Mouse (Mus musculus) midbrain, embryonic 12.5 days (tissue): ENCODE measurements around the gene Tex2. TPM values are rescaled to one million over a fixed set of nuclear protein-coding genes. Genes with fewer than 3 reads are reported as not detected.

Source experiments
- ATAC-seq: fragments of 200-750 bp; cut with Nextera tagmentation; 2 replicates; pipeline ENCODE4 v1.8.0; 2017; ENCODE audit warnings: low read depth, moderate TSS enrichment, moderate library complexity; ENCODE audit not compliant: low FRiP score
- H3K27ac ChIP-seq: fragments of 300-500 bp; sonication (generic); replicated peaks from 2 replicates; pipeline ENCODE4 v1.5.1; 2016; ENCODE audit warnings: mild to moderate bottlenecking
- H3K27me3 ChIP-seq: fragments of 300-500 bp; sonication (generic); 2 replicates; pipeline ENCODE4 v1.6.1; 2016; ENCODE audit warnings: mild to moderate bottlenecking
- H3K36me3 ChIP-seq: fragments of 300-500 bp; sonication (generic); 2 replicates; pipeline ENCODE4 v1.6.1; 2016
- H3K4me1 ChIP-seq: fragments of 300-500 bp; sonication (generic); 2 replicates; pipeline ENCODE4 v1.6.1; 2016
- H3K4me2 ChIP-seq: fragments of 300-500 bp; sonication (generic); replicated peaks from 2 replicates; pipeline ENCODE4 v1.6.1; 2016; ENCODE audit warnings: mild to moderate bottlenecking, moderate library complexity
- H3K4me3 ChIP-seq: fragments of 300-500 bp; sonication (generic); 2 replicates; pipeline ENCODE4 v1.5.1; 2016; ENCODE audit warnings: mild to moderate bottlenecking
- H3K9ac ChIP-seq: fragments of 300-500 bp; sonication (generic); replicated peaks from 2 replicates; pipeline ENCODE4 v1.6.1; 2016; ENCODE audit warnings: mild to moderate bottlenecking, moderate library complexity
- H3K9me3 ChIP-seq: fragments of 300-500 bp; sonication (generic); 2 replicates; pipeline ENCODE4 v1.6.1; 2016; ENCODE audit warnings: mild to moderate bottlenecking
- WGBS: fragments of 180-500 bp; shearing (Covaris S2); methylation state at CpG from one replicate; pipeline ENCODE4 v1.1.7; 2016; 5-methylcytosine and 5-hydroxymethylcytosine counted together
- polyA plus RNA-seq: library from polyadenylated mRNA; unstranded; fragments of >200 nt; fragmentation: Nextera tagmentation; extraction: Ambion mirVana; gene quantifications from 2 replicates; pipeline ENCODE4 v1.2.1, GENCODE M21; 2016

Tex2 gene
- polyA plus RNA-seq, 1 experiment from 2014 or later, result 12.1 TPM

DNA sequence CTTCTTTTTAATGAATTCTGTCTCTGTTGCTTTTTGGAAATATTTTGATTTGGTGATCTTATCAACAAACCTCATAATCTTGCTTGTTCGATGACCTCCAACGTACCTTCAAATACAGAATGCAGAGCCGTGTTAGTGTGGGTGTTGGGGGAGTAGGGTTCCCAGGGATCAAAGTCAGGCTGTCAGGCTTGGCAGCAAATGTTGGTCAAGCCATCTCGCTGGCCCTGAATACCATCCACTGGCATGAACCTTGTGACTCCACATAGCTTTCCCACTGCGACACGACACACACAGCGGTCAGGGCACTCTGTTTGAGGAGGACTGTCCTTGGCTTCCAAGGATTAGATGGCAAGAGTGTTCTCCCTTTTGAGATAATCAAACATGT, 101.2 kb downstream of the Tex2 start:
- H3K36me3 ChIP-seq, result peaks cover 11% of the 10 kb centered on the region
- 0 out of 2 replicates have a peak, but pooled peaks cover 6% of the 10 kb centered on the region for H3K4me1 ChIP-seq
- no peaks in the 10 kb centered on the region for H3K27me3 ChIP-seq
- ATAC-seq, result no peak
- no peak overlapping the region for H3K9ac ChIP-seq
- H3K4me3 ChIP-seq, result no peak overlapping the region
- H3K9me3 ChIP-seq, result no peaks in the 10 kb centered on the region
- no peak overlapping the region for H3K27ac ChIP-seq
- H3K4me2 ChIP-seq, result no peak overlapping the region
- 93% methylated on average over 7 of the region's 7 CpGs for WGBS

DNA sequence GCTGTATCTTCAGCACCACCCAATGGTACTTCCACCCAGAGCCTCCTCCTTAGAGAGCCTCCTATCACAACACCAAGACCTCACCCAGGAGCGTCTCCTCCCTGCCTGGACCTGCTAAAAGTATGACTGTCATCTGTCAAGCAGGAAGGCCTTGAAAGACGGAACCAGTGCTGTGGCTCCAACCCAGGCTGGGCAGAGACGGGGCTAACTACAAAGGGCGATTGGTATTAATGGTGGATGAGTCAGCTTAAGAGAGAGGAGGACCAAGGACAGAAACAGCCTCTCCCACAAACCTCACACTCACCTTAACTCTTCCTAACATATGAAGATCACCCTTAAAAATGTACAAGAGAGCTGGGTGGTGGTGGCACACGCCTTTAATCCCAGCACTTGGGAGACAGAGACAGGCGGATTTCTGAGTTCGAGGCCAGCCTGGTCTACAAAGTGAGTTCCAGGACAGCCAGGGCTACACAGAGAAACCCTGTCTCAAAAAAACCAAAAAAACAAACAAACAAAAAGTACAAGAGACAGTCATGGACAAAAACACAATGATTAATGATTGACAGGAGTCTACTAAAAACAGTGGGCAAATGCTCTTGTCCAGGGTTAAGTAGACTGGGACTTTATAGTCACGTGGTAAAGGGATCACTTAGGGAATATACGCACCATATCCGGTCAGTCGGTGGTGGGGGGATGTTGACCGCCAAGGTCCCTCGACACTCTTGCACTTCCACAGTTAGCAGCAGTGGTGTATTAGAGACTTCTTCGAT, 101.8 kb downstream of the Tex2 start:
- Histone ChIP-seq H3K9ac (no peak overlapping the region), H3K27me3 (no peaks in the 10 kb centered on the region), H3K4me1 (0 out of 2 replicates have a peak, but pooled peaks cover 6% of the 10 kb centered on the region), H3K4me3 (no peak overlapping the region), H3K36me3 (peaks cover 11% of the 10 kb centered on the region), H3K27ac (no peak overlapping the region), H3K9me3 (no peaks in the 10 kb centered on the region), H3K4me2 (no peak overlapping the region)
- no peak for ATAC-seq
- WGBS, result 92% methylated on average over 14 of the region's 14 CpGs

DNA sequence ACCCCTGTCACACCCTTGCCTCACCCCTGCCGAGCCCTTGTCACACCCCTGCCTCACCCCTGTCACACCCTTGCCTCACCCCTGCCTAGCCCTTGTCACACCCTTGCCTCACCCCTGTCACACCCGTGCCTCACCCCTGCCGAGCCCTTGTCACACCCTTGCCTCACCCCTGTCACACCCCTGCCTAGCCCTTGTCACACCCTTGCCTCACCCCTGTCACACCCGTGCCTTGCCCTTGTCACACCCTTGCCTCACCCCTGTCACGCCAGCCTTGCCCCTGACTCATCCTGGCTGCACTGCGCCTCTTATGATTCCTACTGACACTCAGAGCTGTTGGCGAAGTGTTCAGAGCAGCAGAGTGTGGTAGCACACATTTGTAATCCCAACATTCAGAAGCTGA, 105.6 kb downstream of the Tex2 start:
- H3K9me3 ChIP-seq, result no peaks in the 10 kb centered on the region
- H3K36me3 ChIP-seq, result peaks cover 11% of the 10 kb centered on the region
- H3K4me1 ChIP-seq, result no peaks in the 10 kb centered on the region
- H3K4me3 ChIP-seq, result no peak overlapping the region
- no peak for ATAC-seq
- H3K9ac ChIP-seq, result no peak overlapping the region
- 91% methylated on average over 7 of the region's 7 CpGs for WGBS
- H3K27ac ChIP-seq, result no peak overlapping the region
- no peak overlapping the region for H3K4me2 ChIP-seq
- H3K27me3 ChIP-seq, result no peaks in the 10 kb centered on the region

DNA sequence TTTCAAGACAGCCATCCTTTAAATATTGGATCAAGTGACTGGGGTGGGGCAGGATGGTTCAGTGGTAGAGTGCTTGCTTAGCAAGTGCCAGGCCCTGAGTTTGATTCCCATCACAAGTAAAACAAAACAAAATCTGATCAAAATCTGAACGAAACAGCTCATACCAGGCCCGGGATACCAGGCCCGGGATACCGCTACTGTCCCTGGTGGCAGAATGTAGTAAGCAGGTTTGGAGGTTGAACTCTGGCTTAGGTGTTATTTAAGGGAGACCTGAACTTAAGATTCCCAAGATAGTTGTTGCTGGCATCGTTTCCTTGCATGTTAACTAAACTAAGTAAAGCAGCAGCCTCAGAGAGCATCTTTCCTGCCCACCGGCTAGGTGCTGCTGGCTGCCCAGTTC, 107.0 kb downstream of the Tex2 start:
- no peak overlapping the region for H3K9ac ChIP-seq
- H3K36me3 ChIP-seq, result peaks cover 11% of the 10 kb centered on the region
- no peak overlapping the region for H3K4me2 ChIP-seq
- H3K9me3 ChIP-seq, result no peaks in the 10 kb centered on the region
- WGBS, result 85% methylated on average over 6 of the region's 6 CpGs
- peaks cover 7% of the 10 kb centered on the region for H3K4me1 ChIP-seq
- H3K27me3 ChIP-seq, result no peaks in the 10 kb centered on the region
- no peak overlapping the region for H3K27ac ChIP-seq
- ATAC-seq, result no peak
- H3K4me3 ChIP-seq, result no peak overlapping the region

GRCm38 (mm10) chr11:106504129-106504528, 109.1 kb downstream of the Tex2 start:
- no peaks in the 10 kb centered on the region for H3K9me3 ChIP-seq
- peaks cover 10% of the 10 kb centered on the region for H3K4me1 ChIP-seq
- H3K4me3 ChIP-seq, result no peak overlapping the region
- H3K27me3 ChIP-seq, result no peaks in the 10 kb centered on the region
- no peak for ATAC-seq
- H3K4me2 ChIP-seq, result no peak overlapping the region
- peaks cover 9% of the 10 kb centered on the region for H3K36me3 ChIP-seq
- no peak overlapping the region for H3K27ac ChIP-seq
- H3K9ac ChIP-seq, result no peak overlapping the region

GRCm38 (mm10) chr11:106503425-106503717, 109.9 kb downstream of the Tex2 start:
- Histone ChIP-seq H3K9ac (no peak overlapping the region), H3K4me2 (no peak overlapping the region), H3K4me1 (peaks cover 13% of the 10 kb centered on the region), H3K27ac (no peak overlapping the region), H3K9me3 (no peaks in the 10 kb centered on the region), H3K36me3 (0 out of 2 replicates have a peak, but pooled peaks cover 2% of the 10 kb centered on the region), H3K4me3 (no peak overlapping the region), H3K27me3 (no peaks in the 10 kb centered on the region)
- 80% methylated on average over 4 of the region's 4 CpGs for WGBS
- ATAC-seq, result no peak

GRCm38 (mm10) chr11:106502631-106503424, 110.4 kb downstream of the Tex2 start:
- H3K36me3 ChIP-seq, result no peaks in the 10 kb centered on the region
- peak overlapping the region; percentile 15 for H3K27ac ChIP-seq
- no peak overlapping the region for H3K9ac ChIP-seq
- no peak overlapping the region for H3K4me2 ChIP-seq
- WGBS, result 68% methylated on average over 13 of the region's 13 CpGs
- no peak overlapping the region for H3K4me3 ChIP-seq
- ATAC-seq, result no peak
- no peaks in the 10 kb centered on the region for H3K9me3 ChIP-seq
- H3K27me3 ChIP-seq, result no peaks in the 10 kb centered on the region
- peaks cover 13% of the 10 kb centered on the region for H3K4me1 ChIP-seq

DNA sequence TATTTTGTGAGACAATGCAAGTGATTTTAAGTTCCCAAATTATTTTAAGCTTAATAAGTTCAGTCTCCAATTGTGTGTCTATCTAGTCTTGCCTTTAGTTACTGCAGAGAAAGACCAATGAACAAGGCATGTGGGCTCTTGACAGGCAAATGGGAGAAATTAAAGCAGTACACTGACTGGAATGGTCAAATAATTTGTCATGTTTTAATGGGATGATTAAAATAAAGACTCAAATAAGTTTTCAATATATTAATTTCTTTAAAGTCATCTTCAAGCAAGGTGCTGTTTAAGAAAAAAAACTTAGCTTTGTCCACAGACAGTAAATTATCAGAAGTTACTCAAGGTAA, 111.1 kb downstream of the Tex2 start:
- ATAC-seq, result no peak
- Histone ChIP-seq H3K9ac (peak overlapping the region; percentile 98), H3K27ac (peak overlapping the region; percentile 98)

GRCm38 (mm10) chr11:106501308-106502158, 111.7 kb downstream of the Tex2 start:
- H3K4me1 ChIP-seq, result peaks cover 13% of the 10 kb centered on the region
- H3K36me3 ChIP-seq, result no peaks in the 10 kb centered on the region
- peak overlapping the region; percentile 98 for H3K9ac ChIP-seq
- no peaks in the 10 kb centered on the region for H3K27me3 ChIP-seq
- peak overlapping the region; percentile 97 for H3K4me3 ChIP-seq
- H3K27ac ChIP-seq, result peak overlapping the region; percentile 98
- 2% methylated on average over 22 of the region's 22 CpGs for WGBS
- peak; percentile 73 for ATAC-seq
- H3K4me2 ChIP-seq, result peak overlapping the region; percentile 63
- H3K9me3 ChIP-seq, result no peaks in the 10 kb centered on the region

More for the DNA sequence above, 111.1 kb downstream of the Tex2 start:
- H3K4me2 ChIP-seq, result peak overlapping the region; percentile 63
- H3K9me3 ChIP-seq, result no peaks in the 10 kb centered on the region
- no peaks in the 10 kb centered on the region for H3K27me3 ChIP-seq
- peaks cover 13% of the 10 kb centered on the region for H3K4me1 ChIP-seq
- peak overlapping the region; percentile 97 for H3K4me3 ChIP-seq
- no peaks in the 10 kb centered on the region for H3K36me3 ChIP-seq

GRCm38 (mm10) chr11:106500393-106501307, 112.6 kb downstream of the Tex2 start:
- Histone ChIP-seq H3K9ac (peak overlapping the region; percentile 98), H3K27ac (peak overlapping the region; percentile 98), H3K9me3 (no peaks in the 10 kb centered on the region), H3K27me3 (no peaks in the 10 kb centered on the region), H3K4me1 (peaks cover 13% of the 10 kb centered on the region), H3K4me3 (peak overlapping the region; percentile 97), H3K36me3 (no peaks in the 10 kb centered on the region), H3K4me2 (peak overlapping the region; percentile 63)
- WGBS, result under 1% methylated on average over 53 of the region's 55 CpGs
- ATAC-seq, result peak; percentile 97

DNA sequence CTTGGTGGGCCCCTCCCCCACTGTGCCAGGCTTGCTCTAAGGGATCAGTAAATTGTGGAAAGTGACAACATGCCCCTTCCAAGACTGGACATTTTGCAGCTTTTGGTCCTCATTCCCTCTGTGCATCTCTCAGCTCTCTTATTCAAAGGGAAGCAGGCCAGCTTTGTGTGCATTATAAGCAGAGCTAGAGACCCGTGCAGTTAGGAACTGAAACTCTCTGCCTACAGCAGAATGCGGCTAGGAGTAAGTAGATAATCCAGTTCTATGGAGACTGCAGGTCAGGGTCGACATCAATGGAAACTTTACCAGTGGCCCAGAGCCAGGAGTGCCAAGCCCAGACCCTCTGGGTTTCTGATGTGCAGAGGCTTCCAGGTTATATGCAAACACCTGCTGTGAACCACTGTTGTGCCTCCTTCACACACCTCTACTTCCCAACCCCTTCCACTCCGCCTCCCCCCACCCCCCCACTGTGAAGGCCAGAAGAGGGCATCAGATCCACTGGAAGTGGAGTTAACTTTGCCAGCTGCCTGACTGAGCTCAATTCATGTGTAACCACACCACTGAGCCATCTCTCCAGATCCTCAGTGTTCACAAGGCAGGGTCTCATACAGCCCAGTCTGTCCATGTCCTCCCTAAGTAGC, 114.4 kb downstream of the Tex2 start:
- Histone ChIP-seq H3K27ac (no peak overlapping the region), H3K4me3 (no peak overlapping the region), H3K9me3 (no peaks in the 10 kb centered on the region), H3K36me3 (no peaks in the 10 kb centered on the region), H3K9ac (no peak overlapping the region), H3K4me1 (peaks cover 13% of the 10 kb centered on the region), H3K27me3 (no peaks in the 10 kb centered on the region), H3K4me2 (no peak overlapping the region)
- ATAC-seq, result no peak
- 12% methylated on average over 4 of the region's 4 CpGs for WGBS
